Mouse (Mus musculus) stomach, postnatal 0 days (tissue): Measurements from ENCODE around the gene P2rx3. TPM values are rescaled to one million over a fixed set of nuclear protein-coding genes. Genes with fewer than 3 reads are reported as not detected.

Source experiments
- ATAC-seq: fragments of 200-750 bp; cut with Nextera tagmentation; 2 replicates; pipeline ENCODE4 v1.8.0; 2017; ENCODE audit not compliant: low FRiP score, low TSS enrichment
- DNase-seq: peaks from one replicate; pipeline ENCODE4 v3.0.0-alpha.2; 2016; ENCODE audit warnings: low spot score
- H3K27ac ChIP-seq: fragments of 300-500 bp; sonication (generic); replicated peaks from 2 replicates; pipeline ENCODE4 v1.5.1; 2014; ENCODE audit warnings: mild to moderate bottlenecking, control low read depth
- H3K27me3 ChIP-seq: fragments of 300-500 bp; sonication (generic); 2 replicates; pipeline ENCODE4 v1.6.1; 2014; ENCODE audit warnings: low read length; ENCODE audit not compliant: control insufficient read depth, insufficient read depth
- H3K36me3 ChIP-seq: fragments of 300-500 bp; sonication (generic); 2 replicates; pipeline ENCODE4 v1.6.1; 2014; ENCODE audit warnings: low read length, mixed read lengths; ENCODE audit not compliant: control insufficient read depth, insufficient read depth
- H3K4me1 ChIP-seq: fragments of 300-500 bp; sonication (generic); replicated peaks from 2 replicates; pipeline ENCODE4 v1.6.1; 2014; ENCODE audit warnings: antibody characterized with exemption; ENCODE audit not compliant: control insufficient read depth, insufficient read depth
- H3K4me2 ChIP-seq: fragments of 300-500 bp; sonication (generic); replicated peaks from 2 replicates; pipeline ENCODE4 v1.6.1; 2014; ENCODE audit warnings: low read depth, mild to moderate bottlenecking, control low read depth, moderate library complexity
- H3K4me3 ChIP-seq: fragments of 300-500 bp; sonication (generic); 2 replicates; pipeline ENCODE4 v1.5.1; 2014; ENCODE audit warnings: low read depth, low read length, control low read depth
- H3K9ac ChIP-seq: fragments of 300-500 bp; sonication (generic); 2 replicates; pipeline ENCODE4 v1.6.1; 2014; ENCODE audit warnings: mild to moderate bottlenecking, low read length, control low read depth, mixed read lengths
- H3K9me3 ChIP-seq: fragments of 300-500 bp; sonication (generic); 2 replicates; pipeline ENCODE4 v1.6.1; 2016; ENCODE audit warnings: low read length; ENCODE audit not compliant: control insufficient read depth
- CTCF ChIP-seq: IDR thresholded peaks from 2 replicates; pipeline ENCODE4 v1.5.1; 2016; ENCODE audit warnings: antibody characterized with exemption, low read depth, mild to moderate bottlenecking, moderate library complexity
- EP300 ChIP-seq: optimal IDR thresholded peaks from 2 replicates; pipeline ENCODE3; 2016; ENCODE audit warnings: antibody characterized with exemption
- WGBS: fragments of 180-500 bp; shearing (Covaris S2); extraction: QIAGEN DNeasy Blood & Tissue Kit; methylation state at CpG from one replicate; pipeline ENCODE4 v1.1.7; 2014; 5-methylcytosine and 5-hydroxymethylcytosine counted together
- polyA plus RNA-seq: library from polyadenylated mRNA; unstranded; fragments of >200 nt; fragmentation: Nextera tagmentation; extraction: Ambion mirVana; gene quantifications from 2 replicates; pipeline ENCODE4 v1.2.1, GENCODE M21; 2015

P2rx3 gene
- polyA plus RNA-seq, 1 experiment from 2014 or later, result 0.62 TPM

GRCm38 (mm10) chr2:85026178-85026577 lies 11.1 kb downstream of the P2rx3 start:
- Histone ChIP-seq H3K9me3 (no peaks in the 10 kb centered on the region), H3K36me3 (no peaks in the 10 kb centered on the region), H3K4me2 (no peak overlapping the region), H3K4me1 (no peaks in the 10 kb centered on the region), H3K27ac (no peak overlapping the region), H3K27me3 (no peaks in the 10 kb centered on the region), H3K9ac (no peak overlapping the region), H3K4me3 (no peak overlapping the region)
- ATAC-seq, result no peak
- no peak for TF ChIP-seq CTCF
- no peak for TF ChIP-seq EP300
- 81% methylated on average over 3 of the region's 3 CpGs for WGBS
- no peak for DNase-seq

- no peaks in the 10 kb centered on the region for H3K36me3 ChIP-seq
- DNase-seq, result peak; percentile 40
- H3K4me3 ChIP-seq, result no peak overlapping the region
- H3K27ac ChIP-seq, result no peak overlapping the region
- ATAC-seq, result peak; percentile 41; the same call in 1 of the 2 replicates
- H3K4me2 ChIP-seq, result no peak overlapping the region
- TF ChIP-seq CTCF (peak; percentile 88), EP300 (no peak)
- no peaks in the 10 kb centered on the region for H3K9me3 ChIP-seq
- H3K9ac ChIP-seq, result no peak overlapping the region
- no peaks in the 10 kb centered on the region for H3K4me1 ChIP-seq
- H3K27me3 ChIP-seq, result no peaks in the 10 kb centered on the region
- 20% methylated on average over 4 of the region's 4 CpGs for WGBS
Measured at GRCm38 (mm10) chr2:85022043-85022442, 15.2 kb downstream of the P2rx3 start.

- WGBS, result 45% methylated on average over 3 of the region's 3 CpGs
- no peaks in the 10 kb centered on the region for H3K9me3 ChIP-seq
- H3K27me3 ChIP-seq, result no peaks in the 10 kb centered on the region
- H3K36me3 ChIP-seq, result no peaks in the 10 kb centered on the region
- no peak for DNase-seq
- H3K27ac ChIP-seq, result no peak overlapping the region
- no peak overlapping the region for H3K4me3 ChIP-seq
- TF ChIP-seq CTCF (no peak), EP300 (no peak)
- no peak overlapping the region for H3K4me2 ChIP-seq
- no peaks in the 10 kb centered on the region for H3K4me1 ChIP-seq
- ATAC-seq, result no peak
- H3K9ac ChIP-seq, result no peak overlapping the region
Measured at GRCm38 (mm10) chr2:85014588-85014982, 22.7 kb downstream of the P2rx3 start.

GRCm38 (mm10) chr2:85013826-85014587 lies 23.3 kb downstream of the P2rx3 start:
- no peak overlapping the region for H3K4me2 ChIP-seq
- no peak overlapping the region for H3K4me3 ChIP-seq
- 69% methylated on average over 5 of the region's 5 CpGs for WGBS
- H3K4me1 ChIP-seq, result no peaks in the 10 kb centered on the region
- H3K9me3 ChIP-seq, result no peaks in the 10 kb centered on the region
- DNase-seq (no peak), ATAC-seq (no peak)
- no peak overlapping the region for H3K27ac ChIP-seq
- H3K9ac ChIP-seq, result no peak overlapping the region
- no peaks in the 10 kb centered on the region for H3K27me3 ChIP-seq
- TF ChIP-seq CTCF (peak; percentile 14; the same call in 1 of the 2 replicates), EP300 (no peak)
- no peaks in the 10 kb centered on the region for H3K36me3 ChIP-seq

GRCm38 (mm10) chr2:85012679-85013078 lies 24.6 kb downstream of the P2rx3 start:
- Histone ChIP-seq H3K4me1 (no peaks in the 10 kb centered on the region), H3K36me3 (no peaks in the 10 kb centered on the region), H3K4me2 (no peak overlapping the region), H3K9me3 (no peaks in the 10 kb centered on the region), H3K27me3 (no peaks in the 10 kb centered on the region), H3K27ac (no peak overlapping the region), H3K9ac (no peak overlapping the region), H3K4me3 (no peak overlapping the region)
- ATAC-seq (no peak), DNase-seq (no peak)
- TF ChIP-seq EP300 (no peak), CTCF (no peak)
- 81% methylated on average over 14 of the region's 14 CpGs for WGBS

GRCm38 (mm10) chr2:85011906-85012604 lies 25.2 kb downstream of the P2rx3 start:
- Histone ChIP-seq H3K27ac (no peak overlapping the region), H3K4me3 (no peak overlapping the region), H3K36me3 (no peaks in the 10 kb centered on the region), H3K4me2 (no peak overlapping the region), H3K4me1 (no peaks in the 10 kb centered on the region), H3K9ac (no peak overlapping the region), H3K27me3 (no peaks in the 10 kb centered on the region), H3K9me3 (no peaks in the 10 kb centered on the region)
- TF ChIP-seq EP300 (no peak), CTCF (no peak)
- ATAC-seq, result peak; percentile 70
- DNase-seq, result peak; percentile 45
- 24% methylated on average over 9 of the region's 9 CpGs for WGBS
